Mouse (Mus musculus): ENCODE data around the gene Fgfr2. TPM values are rescaled to one million over a fixed set of nuclear protein-coding genes. Genes with fewer than 3 reads are reported as not detected.
A peak's percentile ranks its signal among the peaks of the same experiment; 100 is the strongest.

Fgfr2 gene
- polyA plus RNA-seq, 1 experiment from 2014 or later, result 81.1 TPM

- H3K27me3 ChIP-seq, result no peaks in the 10 kb centered on the region
- H3K9me3 ChIP-seq (replicated peaks), result no peaks in the 10 kb centered on the region
- H3K4me2 ChIP-seq (replicated peaks), result no peak overlapping the region
- WGBS, result 80% methylated on average over 4 of the region's 4 CpGs
- peaks cover 22% of the 10 kb centered on the region for H3K36me3 ChIP-seq
- H3K27ac ChIP-seq, result no peak overlapping the region
- ATAC-seq (ENCODE audit: low FRiP score), result no peak
- H3K9ac ChIP-seq, result no peak overlapping the region
- H3K4me1 ChIP-seq, result no peaks in the 10 kb centered on the region
- no peak overlapping the region for H3K4me3 ChIP-seq
Observed at GRCm38 (mm10) chr7:130898373-130898772, 2224.8 kb downstream of the Fgfr2 start.

GRCm38 (mm10) chr7:130897201-130897600, 2225.9 kb downstream of the Fgfr2 start:
- no peak for ATAC-seq (ENCODE audit: low FRiP score)
- no peaks in the 10 kb centered on the region for H3K4me1 ChIP-seq
- peaks cover 22% of the 10 kb centered on the region; the same call in 1 of the 2 replicates for H3K36me3 ChIP-seq
- no peak overlapping the region for H3K4me3 ChIP-seq
- H3K9me3 ChIP-seq (replicated peaks), result no peaks in the 10 kb centered on the region
- WGBS, result 89% methylated on average over 10 of the region's 10 CpGs
- H3K4me2 ChIP-seq (replicated peaks), result no peak overlapping the region
- H3K27ac ChIP-seq, result no peak overlapping the region
- H3K27me3 ChIP-seq, result no peaks in the 10 kb centered on the region
- H3K9ac ChIP-seq, result no peak overlapping the region

GRCm38 (mm10) chr7:130896064-130896463, 2227.1 kb downstream of the Fgfr2 start:
- Histone ChIP-seq H3K4me2 (replicated peaks) (no peak overlapping the region), H3K4me3 (no peak overlapping the region), H3K27ac (no peak overlapping the region), H3K27me3 (no peaks in the 10 kb centered on the region), H3K36me3 (peaks cover 26% of the 10 kb centered on the region; the same call in 1 of the 2 replicates), H3K9ac (no peak overlapping the region), H3K4me1 (no peaks in the 10 kb centered on the region), H3K9me3 (replicated peaks) (no peaks in the 10 kb centered on the region)
- ATAC-seq (ENCODE audit: low FRiP score), result no peak
- WGBS, result 79% methylated on average over 3 of the region's 3 CpGs

- Histone ChIP-seq H3K36me3 (peaks cover 22% of the 10 kb centered on the region; the same call in 1 of the 2 replicates), H3K27ac (no peak overlapping the region), H3K9me3 (replicated peaks) (no peaks in the 10 kb centered on the region), H3K9ac (no peak overlapping the region), H3K4me2 (replicated peaks) (no peak overlapping the region), H3K4me1 (no peaks in the 10 kb centered on the region), H3K4me3 (no peak overlapping the region), H3K27me3 (no peaks in the 10 kb centered on the region)
- ATAC-seq (ENCODE audit: low FRiP score), result no peak
- WGBS, result 76% methylated on average over 2 of the region's 2 CpGs
Observed at GRCm38 (mm10) chr7:130895618-130895945, 2227.6 kb downstream of the Fgfr2 start.

- no peaks in the 10 kb centered on the region for H3K4me1 ChIP-seq
- H3K36me3 ChIP-seq, result peaks cover 20% of the 10 kb centered on the region; the same call in 1 of the 2 replicates
- no peak overlapping the region for H3K27ac ChIP-seq
- H3K9ac ChIP-seq, result no peak overlapping the region
- H3K4me3 ChIP-seq, result no peak overlapping the region
- no peak for ATAC-seq (ENCODE audit: low FRiP score)
- WGBS, result 79% methylated on average over 9 of the region's 9 CpGs
- H3K4me2 ChIP-seq (replicated peaks), result no peak overlapping the region
- H3K9me3 ChIP-seq (replicated peaks), result no peaks in the 10 kb centered on the region
- H3K27me3 ChIP-seq, result no peaks in the 10 kb centered on the region
Observed at GRCm38 (mm10) chr7:130894931-130895617, 2228.1 kb downstream of the Fgfr2 start.

- no peaks in the 10 kb centered on the region for H3K9me3 ChIP-seq (replicated peaks)
- no peaks in the 10 kb centered on the region for H3K27me3 ChIP-seq
- H3K36me3 ChIP-seq, result peaks cover 16% of the 10 kb centered on the region; the same call in 1 of the 2 replicates
- H3K27ac ChIP-seq, result no peak overlapping the region
- no peak for ATAC-seq (ENCODE audit: low FRiP score)
- WGBS, result 88% methylated on average over 6 of the region's 6 CpGs
- no peak overlapping the region for H3K4me3 ChIP-seq
- H3K9ac ChIP-seq, result no peak overlapping the region
- peaks cover 3% of the 10 kb centered on the region for H3K4me1 ChIP-seq
- H3K4me2 ChIP-seq (replicated peaks), result no peak overlapping the region
Observed at GRCm38 (mm10) chr7:130892973-130893372, 2230.2 kb downstream of the Fgfr2 start.

- Histone ChIP-seq H3K9me3 (replicated peaks) (no peaks in the 10 kb centered on the region), H3K9ac (no peak overlapping the region), H3K27ac (no peak overlapping the region), H3K36me3 (peaks cover 13% of the 10 kb centered on the region; the same call in 1 of the 2 replicates), H3K4me1 (peaks cover 7% of the 10 kb centered on the region), H3K4me2 (replicated peaks) (no peak overlapping the region), H3K4me3 (no peak overlapping the region), H3K27me3 (no peaks in the 10 kb centered on the region)
- WGBS, result 50% methylated on average over 2 of the region's 2 CpGs
- no peak for ATAC-seq (ENCODE audit: low FRiP score)
Observed at GRCm38 (mm10) chr7:130890871-130891270, 2232.3 kb downstream of the Fgfr2 start.

- H3K27ac ChIP-seq, result peak overlapping the region; percentile 5; the same call in 1 of the 2 replicates
- H3K27me3 ChIP-seq, result no peaks in the 10 kb centered on the region
- 27% methylated on average over 3 of the region's 3 CpGs for WGBS
- H3K4me3 ChIP-seq, result no peak overlapping the region
- H3K4me2 ChIP-seq (replicated peaks), result no peak overlapping the region
- ATAC-seq (ENCODE audit: low FRiP score), result no peak
- peaks cover 18% of the 10 kb centered on the region; the same call in 1 of the 2 replicates for H3K36me3 ChIP-seq
- peaks cover 7% of the 10 kb centered on the region for H3K4me1 ChIP-seq
- H3K9me3 ChIP-seq (replicated peaks), result no peaks in the 10 kb centered on the region
- no peak overlapping the region for H3K9ac ChIP-seq
Observed at GRCm38 (mm10) chr7:130887946-130888345, 2235.2 kb downstream of the Fgfr2 start.

GRCm38 (mm10) chr7:130886246-130886645, 2236.9 kb downstream of the Fgfr2 start:
- H3K9me3 ChIP-seq (replicated peaks), result no peaks in the 10 kb centered on the region
- no peak overlapping the region for H3K4me3 ChIP-seq
- peaks cover 7% of the 10 kb centered on the region for H3K4me1 ChIP-seq
- peaks cover 15% of the 10 kb centered on the region; the same call in 1 of the 2 replicates for H3K36me3 ChIP-seq
- no peak overlapping the region for H3K27ac ChIP-seq
- 83% methylated on average over 3 of the region's 3 CpGs for WGBS
- no peak overlapping the region for H3K4me2 ChIP-seq (replicated peaks)
- ATAC-seq (ENCODE audit: low FRiP score), result no peak
- H3K27me3 ChIP-seq, result no peaks in the 10 kb centered on the region
- no peak overlapping the region for H3K9ac ChIP-seq

- Histone ChIP-seq H3K4me2 (replicated peaks) (no peak overlapping the region), H3K4me1 (peaks cover 7% of the 10 kb centered on the region), H3K9me3 (replicated peaks) (no peaks in the 10 kb centered on the region), H3K27me3 (no peaks in the 10 kb centered on the region), H3K36me3 (peaks cover 21% of the 10 kb centered on the region; the same call in 1 of the 2 replicates), H3K9ac (no peak overlapping the region), H3K27ac (no peak overlapping the region), H3K4me3 (no peak overlapping the region)
- 93% methylated on average over 2 of the region's 2 CpGs for WGBS
- no peak for ATAC-seq (ENCODE audit: low FRiP score)
Observed at GRCm38 (mm10) chr7:130884161-130884560, 2239.0 kb downstream of the Fgfr2 start.

GRCm38 (mm10) chr7:130867256-130867655, 2255.9 kb downstream of the Fgfr2 start:
- Histone ChIP-seq H3K27me3 (0 out of 2 replicates have a peak, but pooled peaks cover 2% of the 10 kb centered on the region), H3K4me1 (0 out of 2 replicates have a peak, but pooled peaks cover 3% of the 10 kb centered on the region), H3K9me3 (replicated peaks) (no peaks in the 10 kb centered on the region), H3K9ac (no peak overlapping the region), H3K4me2 (replicated peaks) (peak overlapping the region; percentile 62), H3K27ac (no peak overlapping the region), H3K36me3 (no peaks in the 10 kb centered on the region), H3K4me3 (no peak overlapping the region)
- WGBS, result 58% methylated on average over 3 of the region's 3 CpGs
- ATAC-seq (ENCODE audit: low FRiP score), result no peak

- ATAC-seq (ENCODE audit: low FRiP score), result no peak
- Histone ChIP-seq H3K4me2 (replicated peaks) (peak overlapping the region; percentile 62), H3K27ac (peak overlapping the region; percentile 74), H3K27me3 (0 out of 2 replicates have a peak, but pooled peaks cover 2% of the 10 kb centered on the region), H3K36me3 (no peaks in the 10 kb centered on the region), H3K4me3 (peak overlapping the region; percentile 90), H3K9ac (peak overlapping the region; percentile 89), H3K9me3 (replicated peaks) (no peaks in the 10 kb centered on the region), H3K4me1 (peaks cover 5% of the 10 kb centered on the region; the same call in 1 of the 2 replicates)
- WGBS, result 2% methylated on average over 13 of the region's 13 CpGs
Observed at GRCm38 (mm10) chr7:130866640-130867039, 2256.5 kb downstream of the Fgfr2 start.

Data from hindbrain, embryonic 12.5 days (tissue).